In genomic region chr10:107569044-107569443, GRCm38 (mm10) we compare ENCODE assay signal across 17 mouse cellular contexts.
"Had no signal": no experiment of that assay in that cellular context is flagged by ENCODE, and none has a peak within 500 bp of the region (broad histone marks: within the 10 kb centered on the region; RNA-seq: fewer than 3 reads in every experiment).

No protein-coding gene starts in this region.

- H3K4me1 ChIP-seq: lung, embryonic 15.5 days; megakaryocyte, embryonic 14.5 days; midbrain, embryonic 13.5 days; midbrain, embryonic 15.5 days; neural tube, embryonic 12.5 days; stomach, embryonic 15.5 days had no signal

- H3K36me3 ChIP-seq: lung, embryonic 15.5 days; midbrain, embryonic 13.5 days; midbrain, embryonic 15.5 days; neural tube, embryonic 12.5 days; stomach, embryonic 15.5 days had no signal

- DNase-seq: lung, adult 2 months; lung, postnatal 14 days; lung, postnatal 36 days; right cerebral cortex, postnatal 14 days; thymus, adult 2 months; thymus, postnatal 25 days; thymus, postnatal 4 days had no signal

- H3K4me3 ChIP-seq: lung, embryonic 15.5 days; megakaryocyte, embryonic 14.5 days; midbrain, embryonic 13.5 days; midbrain, embryonic 15.5 days; neural tube, embryonic 12.5 days; stomach, embryonic 15.5 days had no signal

- H3K27me3 ChIP-seq: lung, embryonic 15.5 days; megakaryocyte, embryonic 14.5 days; midbrain, embryonic 13.5 days; midbrain, embryonic 15.5 days; neural tube, embryonic 12.5 days; stomach, embryonic 15.5 days had no signal

- H3K9ac ChIP-seq: lung, embryonic 15.5 days; midbrain, embryonic 13.5 days; midbrain, embryonic 15.5 days; neural tube, embryonic 12.5 days; stomach, embryonic 15.5 days had no signal

- H3K9me3 ChIP-seq: lung, embryonic 15.5 days; midbrain, embryonic 13.5 days; midbrain, embryonic 15.5 days; neural tube, embryonic 12.5 days; stomach, embryonic 15.5 days had no signal

- H3K4me2 ChIP-seq: lung, embryonic 15.5 days; midbrain, embryonic 11.5 days; midbrain, embryonic 13.5 days; midbrain, embryonic 15.5 days; neural tube, embryonic 12.5 days; stomach, embryonic 15.5 days had no signal

- ATAC-seq: lung, postnatal 0 days; midbrain, embryonic 13.5 days; midbrain, embryonic 15.5 days had no signal

- H3K27ac ChIP-seq: lung, embryonic 15.5 days; macrophage; midbrain, embryonic 13.5 days; midbrain, embryonic 15.5 days; neural tube, embryonic 12.5 days; stomach, embryonic 15.5 days; stomach, postnatal 0 days had no signal
